Mouse (Mus musculus): ENCODE measurements at regions not wholly inside any gene's neighbourhood (a gene's known extent, or its start where the extent isn't known, plus 50 kb on each side); places are given as distances from the start of the nearest gene placed in this dataset.

- TF ChIP-seq POLR2A (IDR thresholded peaks at IDR 0.05; ENCODE audit: low read depth, low read length) (no peak), CTCF (conservative IDR thresholded peaks at IDR 0.05; ENCODE audit: insufficient read depth, insufficient read length, low read depth, low read length) (no peak)
Measured at GRCm38 (mm10) chr16:22316251-22316711, 50.5 kb upstream of the Tra2b start.

Measured in kidney, adult 2 months (tissue).